Mouse (Mus musculus): ENCODE results near the gene Slc22a5.

GRCm38 (mm10) chr11:53871786-53872507, 19.5 kb downstream of the Slc22a5 start:
- TF ChIP-seq CTCF (IDR thresholded peaks at IDR 0.05; ENCODE audit: borderline replicate concordance, extremely low read depth, insufficient read depth, insufficient read length) (no peak), POLR2A (IDR thresholded peaks at IDR 0.05; ENCODE audit: borderline replicate concordance, extremely low read depth, insufficient read depth, insufficient read length, poor library complexity, severe bottlenecking) (no peak)
